Mouse (Mus musculus) neural tube, embryonic 13.5 days (tissue): ENCODE results near the gene Tnp2. TPM values are rescaled to one million over a fixed set of nuclear protein-coding genes. Genes with fewer than 3 reads are reported as not detected.
"Not testable (repeated sequence)": the region's sequence is repeated elsewhere in the genome, so short reads cannot be mapped to it uniquely, and the experiment has no call there.

Experiments used
- ATAC-seq: fragments of 200-750 bp; cut with Nextera tagmentation; 2 replicates; pipeline ENCODE4 v1.8.0; 2017; ENCODE audit warnings: low read depth, mild to moderate bottlenecking, moderate TSS enrichment, moderate library complexity
- H3K27ac ChIP-seq: fragments of 300-500 bp; sonication (generic); replicated peaks from 2 replicates; pipeline ENCODE4 v1.5.1; 2015; ENCODE audit warnings: moderate library complexity, mild to moderate bottlenecking, inconsistent platforms
- H3K27me3 ChIP-seq: fragments of 300-500 bp; sonication (generic); 2 replicates; pipeline ENCODE4 v1.6.1; 2015; ENCODE audit warnings: mild to moderate bottlenecking, inconsistent platforms
- H3K36me3 ChIP-seq: fragments of 300-500 bp; sonication (generic); 2 replicates; pipeline ENCODE4 v1.6.1; 2015; ENCODE audit warnings: mild to moderate bottlenecking, inconsistent platforms
- H3K4me1 ChIP-seq: fragments of 300-500 bp; sonication (generic); replicated peaks from 2 replicates; pipeline ENCODE4 v1.6.1; 2015; ENCODE audit warnings: inconsistent platforms
- H3K4me2 ChIP-seq: fragments of 300-500 bp; sonication (generic); 2 replicates; pipeline ENCODE4 v1.6.1; 2015; ENCODE audit warnings: inconsistent platforms, mild to moderate bottlenecking, moderate library complexity
- H3K4me3 ChIP-seq: fragments of 300-500 bp; sonication (generic); 2 replicates; pipeline ENCODE4 v1.5.1; 2015; ENCODE audit warnings: mild to moderate bottlenecking, inconsistent platforms
- H3K9ac ChIP-seq: fragments of 300-500 bp; sonication (generic); 2 replicates; pipeline ENCODE4 v1.6.1; 2015; ENCODE audit warnings: moderate library complexity, mild to moderate bottlenecking, inconsistent platforms
- H3K9me3 ChIP-seq: fragments of 300-500 bp; sonication (generic); 2 replicates; pipeline ENCODE4 v1.6.1; 2016; ENCODE audit warnings: inconsistent platforms
- WGBS: fragments of 180-500 bp; shearing (Covaris S2); methylation state at CpG from one replicate; pipeline ENCODE4 v1.1.7; 2015; 5-methylcytosine and 5-hydroxymethylcytosine counted together
- polyA plus RNA-seq: library from polyadenylated mRNA; unstranded; fragments of >200 nt; fragmentation: Nextera tagmentation; extraction: Ambion mirVana; gene quantifications from 2 replicates; pipeline ENCODE4 v1.2.1, GENCODE M21; 2015

The Tnp2 gene
- polyA plus RNA-seq, 1 experiment from 2014 or later = not detected

GRCm38 (mm10) chr16:10819966-10820365 is 31.5 kb upstream of the Tnp2 start:
- Histone ChIP-seq H3K4me2 (no peak overlapping the region), H3K27me3 (no peaks in the 10 kb centered on the region), H3K9me3 (no peaks in the 10 kb centered on the region), H3K36me3 (no peaks in the 10 kb centered on the region), H3K9ac (no peak overlapping the region), H3K4me3 (no peak overlapping the region), H3K4me1 (no peaks in the 10 kb centered on the region), H3K27ac (no peak overlapping the region)
- 75% methylated on average over 3 of the region's 3 CpGs for WGBS
- no peak for ATAC-seq

- no peak overlapping the region for H3K9ac ChIP-seq
- 75% methylated on average over 4 of the region's 4 CpGs for WGBS
Measured at GRCm38 (mm10) chr16:10818579-10819135, 30.2 kb upstream of the Tnp2 start.

GRCm38 (mm10) chr16:10814864-10815263 is 26.4 kb upstream of the Tnp2 start:
- 89% methylated on average over 4 of the region's 4 CpGs for WGBS
- H3K4me1 ChIP-seq = no peaks in the 10 kb centered on the region
- no peak for ATAC-seq

More at GRCm38 (mm10) chr16:10818579-10819135, 30.2 kb upstream of the Tnp2 start:
- ATAC-seq = no peak
- Histone ChIP-seq H3K27ac (no peak overlapping the region), H3K4me3 (no peak overlapping the region), H3K36me3 (no peaks in the 10 kb centered on the region), H3K9me3 (no peaks in the 10 kb centered on the region), H3K27me3 (no peaks in the 10 kb centered on the region), H3K4me1 (no peaks in the 10 kb centered on the region), H3K4me2 (no peak overlapping the region)

GRCm38 (mm10) chr16:10813726-10814125 is 25.3 kb upstream of the Tnp2 start:
- Histone ChIP-seq H3K9me3 (no peaks in the 10 kb centered on the region), H3K27ac (no peak overlapping the region), H3K4me3 (no peak overlapping the region), H3K27me3 (no peaks in the 10 kb centered on the region), H3K4me2 (no peak overlapping the region), H3K36me3 (no peaks in the 10 kb centered on the region), H3K4me1 (no peaks in the 10 kb centered on the region), H3K9ac (no peak overlapping the region)
- 86% methylated on average over 4 of the region's 4 CpGs for WGBS
- ATAC-seq = no peak

More at GRCm38 (mm10) chr16:10814864-10815263, 26.4 kb upstream of the Tnp2 start:
- Histone ChIP-seq H3K9me3 (no peaks in the 10 kb centered on the region), H3K36me3 (no peaks in the 10 kb centered on the region), H3K4me2 (no peak overlapping the region), H3K27ac (no peak overlapping the region), H3K27me3 (no peaks in the 10 kb centered on the region), H3K9ac (no peak overlapping the region), H3K4me3 (no peak overlapping the region)

GRCm38 (mm10) chr16:10812865-10813371 is 24.5 kb upstream of the Tnp2 start, which contains the start of gene Gm11172:
Gm11172 (plus strand) TSS chr16:10812915.
- Histone ChIP-seq H3K36me3 (no peaks in the 10 kb centered on the region), H3K27me3 (no peaks in the 10 kb centered on the region), H3K9me3 (no peaks in the 10 kb centered on the region), H3K9ac (no peak within 1 kb of the TSS), H3K27ac (no peak within 1 kb of the TSS; the same call in 1 of the 2 replicates), H3K4me2 (no peak within 1 kb of the TSS), H3K4me3 (no peak within 1 kb of the TSS), H3K4me1 (no peaks in the 10 kb centered on the region)
- ATAC-seq = no peak
- 92% methylated on average over 2 of the region's 2 CpGs for WGBS

GRCm38 (mm10) chr16:10810376-10810775 is 21.9 kb upstream of the Tnp2 start:
- Histone ChIP-seq H3K27me3 (no peaks in the 10 kb centered on the region), H3K9me3 (no peaks in the 10 kb centered on the region), H3K36me3 (no peaks in the 10 kb centered on the region), H3K27ac (no peak overlapping the region), H3K4me1 (0 out of 2 replicates have a peak, but pooled peaks cover 6% of the 10 kb centered on the region), H3K4me2 (no peak overlapping the region), H3K4me3 (no peak overlapping the region), H3K9ac (no peak overlapping the region)
- WGBS = 100% methylated on average over 1 of the region's 1 CpGs
- ATAC-seq = no peak

GRCm38 (mm10) chr16:10805789-10806527 is 17.5 kb upstream of the Tnp2 start, which contains the start of gene Prm1:
Prm1 (minus strand) TSS chr16:10805839.
- WGBS = 75% methylated on average over 10 of the region's 10 CpGs
- H3K36me3 ChIP-seq = no peaks in the 10 kb centered on the region
- no peak within 1 kb of the TSS for H3K4me3 ChIP-seq
- H3K27me3 ChIP-seq = no peaks in the 10 kb centered on the region
- no peak within 1 kb of the TSS for H3K9ac ChIP-seq
- 0 out of 2 replicates have a peak, but pooled peaks cover 6% of the 10 kb centered on the region for H3K4me1 ChIP-seq
- no peak within 1 kb of the TSS for H3K4me2 ChIP-seq
- H3K27ac ChIP-seq = no peak within 1 kb of the TSS
- no peak for ATAC-seq
- no peaks in the 10 kb centered on the region for H3K9me3 ChIP-seq

GRCm38 (mm10) chr16:10802420-10802819 is 14.0 kb upstream of the Tnp2 start:
- WGBS = 86% methylated on average over 3 of the region's 3 CpGs
- H3K4me1 ChIP-seq, H3K4me2 ChIP-seq, H3K27ac ChIP-seq, H3K9me3 ChIP-seq, H3K9ac ChIP-seq, H3K4me3 ChIP-seq, H3K36me3 ChIP-seq, H3K27me3 ChIP-seq, ATAC-seq: not testable (repeated sequence)

- 80% methylated on average over 6 of the region's 6 CpGs for WGBS
- no peak for ATAC-seq
- H3K4me1 ChIP-seq = no peaks in the 10 kb centered on the region
Measured at GRCm38 (mm10) chr16:10796034-10796433, 7.6 kb upstream of the Tnp2 start, which contains the start of gene Prm2. Prm2 (minus strand) TSS chr16:10796134.

GRCm38 (mm10) chr16:10790702-10791101 is 2.2 kb upstream of the Tnp2 start, which contains the start of gene Prm3:
Prm3 (minus strand) TSS chr16:10790914.
- no peak within 1 kb of the TSS for H3K27ac ChIP-seq
- peaks cover 13% of the 10 kb centered on the region for H3K4me1 ChIP-seq
- peaks cover 6% of the 10 kb centered on the region for H3K27me3 ChIP-seq
- H3K9ac ChIP-seq = no peak within 1 kb of the TSS
- no peak within 1 kb of the TSS for H3K4me2 ChIP-seq
- no peak for ATAC-seq
- no peaks in the 10 kb centered on the region for H3K9me3 ChIP-seq
- no peak within 1 kb of the TSS for H3K4me3 ChIP-seq
- 77% methylated on average over 9 of the region's 9 CpGs for WGBS
- no peaks in the 10 kb centered on the region for H3K36me3 ChIP-seq

More at GRCm38 (mm10) chr16:10796034-10796433, 7.6 kb upstream of the Tnp2 start, which contains the start of gene Prm2:
- Histone ChIP-seq H3K9ac (no peak within 1 kb of the TSS), H3K9me3 (no peaks in the 10 kb centered on the region), H3K27me3 (peaks cover 23% of the 10 kb centered on the region), H3K36me3 (no peaks in the 10 kb centered on the region), H3K4me3 (no peak within 1 kb of the TSS), H3K27ac (no peak within 1 kb of the TSS), H3K4me2 (no peak within 1 kb of the TSS)

- ATAC-seq = no peak
- 43% methylated on average over 4 of the region's 4 CpGs for WGBS
- H3K9me3 ChIP-seq = no peaks in the 10 kb centered on the region
- peaks cover 9% of the 10 kb centered on the region for H3K27me3 ChIP-seq
- H3K27ac ChIP-seq = no peak overlapping the region
- no peak overlapping the region for H3K4me3 ChIP-seq
- H3K9ac ChIP-seq = no peak overlapping the region
- no peaks in the 10 kb centered on the region for H3K36me3 ChIP-seq
- H3K4me1 ChIP-seq = peaks cover 24% of the 10 kb centered on the region
- H3K4me2 ChIP-seq = no peak overlapping the region
Measured at GRCm38 (mm10) chr16:10788866-10789265, 406 bp upstream of the Tnp2 start.

GRCm38 (mm10) chr16:10787548-10788058 is 857 bp downstream of the Tnp2 start:
- H3K4me3 ChIP-seq = no peak overlapping the region
- no peak overlapping the region for H3K9ac ChIP-seq
- ATAC-seq = no peak

More at GRCm38 (mm10) chr16:10787548-10788058, 857 bp downstream of the Tnp2 start:
- Histone ChIP-seq H3K27me3 (peaks cover 21% of the 10 kb centered on the region), H3K36me3 (no peaks in the 10 kb centered on the region), H3K4me1 (peaks cover 36% of the 10 kb centered on the region), H3K9me3 (no peaks in the 10 kb centered on the region), H3K4me2 (no peak overlapping the region), H3K27ac (no peak overlapping the region)
- 87% methylated on average over 7 of the region's 7 CpGs for WGBS
